Mouse (Mus musculus) urinary bladder, adult 2 months (tissue): ENCODE results near the gene Ssxb3. TPM values are rescaled to one million over a fixed set of nuclear protein-coding genes. Genes with fewer than 3 reads are reported as not detected.
"Not testable (repeated sequence)": the region's sequence is repeated elsewhere in the genome, so short reads cannot be mapped to it uniquely, and the experiment has no call there.

Experiments
- DNase-seq: peaks from one replicate; pipeline ENCODE4 v3.0.0; 2022; ENCODE audit warnings: low spot score
- polyA plus RNA-seq: library from polyadenylated mRNA; depleted of rRNA; stranded (reverse); fragments of >200 nt; gene quantifications from 2 replicates; pipeline ENCODE4 v1.2.3, GENCODE M21; 2012; rRNA removed

Ssxb3 gene
- not detected in 2 replicates for polyA plus RNA-seq

GRCm38 (mm10) chrX:8591716-8592115 lies at the start of gene Ssxb3:
TSS of gene Ssxb3 (minus strand) at chrX:8591816.
- not testable (repeated sequence) for DNase-seq

DNA sequence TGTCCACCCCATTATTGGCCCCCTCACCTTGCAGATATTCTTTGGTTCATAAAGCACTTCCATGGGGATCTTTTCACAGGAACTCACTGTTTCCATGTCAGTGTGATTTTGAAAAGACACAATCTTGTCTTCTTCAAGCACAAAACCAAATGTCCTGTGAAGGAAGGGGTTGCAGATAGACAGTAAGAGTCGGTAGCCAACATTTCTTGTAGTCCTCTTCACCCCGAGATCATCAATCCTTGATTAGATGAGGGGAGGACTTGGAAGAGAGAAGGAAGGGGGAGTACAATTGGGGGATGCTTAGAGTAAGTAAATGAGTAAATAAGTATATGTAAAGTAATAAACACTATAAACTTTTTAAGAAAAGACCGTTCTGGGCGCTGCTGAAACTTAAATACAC lies 43.5 kb downstream of the Ssxb3 start, which contains the start of gene Ssxb6:
Gene Ssxb6 (minus strand): TSS at position 101 of the 400 bp plus-strand sequence.
- DNase-seq, result not testable (repeated sequence)

Other genes with a start within 250 kb of the Ssxb3 start
- gene Ssxb9, start 224.8 kb downstream of the Ssxb3 start, polyA plus RNA-seq, result not detected in 2 replicates
- gene Ssxb1, start 178.5 kb downstream of the Ssxb3 start, polyA plus RNA-seq, result not detected in 2 replicates
- gene Ssxb2, start 130.1 kb downstream of the Ssxb3 start, polyA plus RNA-seq, result not detected in 2 replicates
- gene Gm14459, start 66.9 kb downstream of the Ssxb3 start, polyA plus RNA-seq, result not detected in 2 replicates
- gene Ssxb6, start 43.6 kb downstream of the Ssxb3 start, polyA plus RNA-seq, result not detected in 2 replicates
- not detected in 2 replicates for gene Ssxb8, start 99.0 kb upstream of the Ssxb3 start, polyA plus RNA-seq
- gene Ssx9, start 156.6 kb upstream of the Ssxb3 start, polyA plus RNA-seq, result not detected in 2 replicates
- not detected in 2 replicates for gene Ssxb5, start 211.9 kb upstream of the Ssxb3 start, polyA plus RNA-seq